Mouse (Mus musculus) T-cell, adult 2 months (primary cell): Measurements from ENCODE around the gene Wwox.

Source experiments
- DNase-seq: peaks from one replicate; pipeline ENCODE4 v3.0.0; 2022; ENCODE audit warnings: low spot score

The Wwox gene

DNA sequence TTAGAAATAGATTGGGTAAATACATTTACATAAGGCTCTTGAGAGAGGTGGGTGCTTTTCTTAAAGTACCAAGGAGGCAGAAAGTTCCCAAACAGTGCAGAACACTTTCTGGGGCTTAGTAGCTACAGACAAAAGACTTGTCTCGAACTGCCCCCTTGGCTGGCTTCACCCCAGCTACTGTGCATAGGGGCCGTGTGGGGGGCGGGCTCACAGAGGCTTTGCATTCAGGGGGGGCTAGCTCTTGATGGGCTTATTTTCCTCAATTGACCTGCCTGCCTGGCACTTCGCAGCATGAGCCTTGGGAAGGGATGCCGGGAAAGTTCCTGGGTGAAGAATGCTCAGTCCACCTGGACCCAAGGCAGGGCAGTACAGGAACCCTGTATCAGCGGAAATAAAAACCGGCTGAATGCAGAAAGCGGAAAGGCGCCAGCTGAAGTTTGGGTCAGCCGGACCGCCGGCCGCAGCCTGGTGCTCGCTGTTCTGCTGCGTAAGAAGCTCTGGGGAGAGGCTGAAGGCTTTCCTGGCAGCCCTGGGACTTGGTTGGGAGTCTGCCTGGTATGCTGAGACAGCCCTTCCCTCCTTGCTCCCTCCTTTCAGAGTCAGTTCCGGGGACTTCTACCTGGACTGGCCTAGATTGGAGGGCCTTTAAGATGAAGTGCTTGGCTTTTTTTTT lies 918.3 kb downstream of the Wwox start:
- DNase-seq = no peak

DNA sequence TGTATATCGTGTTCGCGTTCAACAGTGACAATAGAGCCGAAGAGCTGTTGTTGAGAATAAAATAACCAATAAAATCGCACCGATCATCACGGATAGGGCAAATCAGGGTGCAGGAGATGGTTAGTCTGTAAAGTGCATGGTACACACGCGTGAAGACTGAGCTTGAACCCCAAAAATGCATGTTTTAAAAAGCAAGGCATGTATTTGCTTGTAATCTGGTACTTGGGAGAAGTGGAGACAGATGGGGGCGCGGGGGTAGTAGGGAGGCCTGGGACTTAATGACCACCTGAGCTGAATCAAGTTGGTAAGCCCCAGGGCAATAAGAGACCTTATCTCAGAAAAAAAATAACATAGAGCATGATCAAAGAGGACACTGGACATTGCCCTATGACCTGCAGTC lies 919.0 kb downstream of the Wwox start:
- no peak for DNase-seq

DNA sequence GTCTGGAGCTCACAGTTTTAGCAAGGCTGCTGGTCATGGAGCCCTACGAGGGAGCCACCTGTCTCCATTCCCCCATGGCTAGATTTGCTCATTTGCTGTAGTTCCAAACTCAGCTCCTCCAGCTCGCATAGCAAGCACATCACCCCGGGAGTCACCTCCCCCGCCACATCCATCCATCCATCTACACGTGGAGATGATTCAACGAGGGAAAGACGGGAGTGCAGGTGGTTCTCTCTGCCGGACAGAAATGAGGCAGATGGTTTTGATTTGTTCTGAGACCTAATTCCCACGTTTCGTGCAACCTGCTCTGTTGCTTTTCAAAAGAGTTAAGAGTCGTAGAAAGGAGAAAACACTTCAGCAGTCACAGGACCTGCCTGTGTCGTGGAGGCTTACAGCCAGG lies 920.2 kb downstream of the Wwox start:
- no peak for DNase-seq

- DNase-seq = no peak
These were observed 923.1 kb downstream of the Wwox start for GRCm38 (mm10) chr8:115362518-115362917.

- no peak for DNase-seq
These were observed 935.5 kb downstream of the Wwox start for GRCm38 (mm10) chr8:115374957-115375356.

GRCm38 (mm10) chr8:115375361-115376047 lies 936.0 kb downstream of the Wwox start:
- DNase-seq = no peak

DNA sequence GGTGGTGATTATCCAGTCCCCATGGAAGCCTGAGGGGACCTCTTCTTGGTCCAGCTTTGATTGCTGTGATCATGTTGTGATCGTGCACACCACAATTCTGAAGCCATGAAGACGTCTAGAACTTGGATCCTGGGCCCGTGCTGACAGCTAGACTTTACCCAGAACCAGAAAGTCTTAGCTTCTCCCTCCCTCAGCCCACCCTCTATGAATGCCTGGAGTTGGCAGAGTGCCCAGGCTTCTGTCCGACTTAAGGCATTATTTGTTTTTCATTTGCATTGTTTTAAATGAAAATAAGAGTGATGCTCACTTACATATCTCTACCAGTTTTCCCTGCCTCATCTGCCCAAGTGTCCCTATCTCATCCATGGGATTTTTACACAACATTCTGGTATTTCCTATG lies 937.9 kb downstream of the Wwox start:
- DNase-seq = no peak

GRCm38 (mm10) chr8:115380017-115380416 lies 940.6 kb downstream of the Wwox start:
- no peak for DNase-seq

GRCm38 (mm10) chr8:115390921-115391504 lies 951.6 kb downstream of the Wwox start:
- DNase-seq = no peak

GRCm38 (mm10) chr8:115395840-115396239 lies 956.4 kb downstream of the Wwox start:
- no peak for DNase-seq

DNA sequence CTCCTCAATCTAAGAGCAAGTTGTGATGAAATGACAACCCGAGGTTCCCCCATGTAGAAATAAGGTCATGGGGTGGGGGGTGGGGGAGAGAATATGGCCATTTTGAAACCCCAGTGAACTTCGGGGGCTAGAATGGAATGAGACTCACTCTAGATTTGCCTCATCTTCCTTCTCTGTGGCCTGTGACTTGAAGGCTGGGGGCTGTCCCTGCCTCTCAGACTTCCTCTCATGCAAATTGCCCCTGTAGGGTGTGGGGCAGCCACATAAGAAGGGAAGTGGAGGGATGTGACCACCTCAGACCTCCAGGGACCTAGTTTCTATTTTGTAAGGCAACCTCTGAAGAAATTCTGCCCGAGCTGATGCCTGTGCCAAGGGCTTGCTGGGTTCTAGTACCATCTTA lies 958.5 kb downstream of the Wwox start:
- DNase-seq = peak; percentile 74

DNA sequence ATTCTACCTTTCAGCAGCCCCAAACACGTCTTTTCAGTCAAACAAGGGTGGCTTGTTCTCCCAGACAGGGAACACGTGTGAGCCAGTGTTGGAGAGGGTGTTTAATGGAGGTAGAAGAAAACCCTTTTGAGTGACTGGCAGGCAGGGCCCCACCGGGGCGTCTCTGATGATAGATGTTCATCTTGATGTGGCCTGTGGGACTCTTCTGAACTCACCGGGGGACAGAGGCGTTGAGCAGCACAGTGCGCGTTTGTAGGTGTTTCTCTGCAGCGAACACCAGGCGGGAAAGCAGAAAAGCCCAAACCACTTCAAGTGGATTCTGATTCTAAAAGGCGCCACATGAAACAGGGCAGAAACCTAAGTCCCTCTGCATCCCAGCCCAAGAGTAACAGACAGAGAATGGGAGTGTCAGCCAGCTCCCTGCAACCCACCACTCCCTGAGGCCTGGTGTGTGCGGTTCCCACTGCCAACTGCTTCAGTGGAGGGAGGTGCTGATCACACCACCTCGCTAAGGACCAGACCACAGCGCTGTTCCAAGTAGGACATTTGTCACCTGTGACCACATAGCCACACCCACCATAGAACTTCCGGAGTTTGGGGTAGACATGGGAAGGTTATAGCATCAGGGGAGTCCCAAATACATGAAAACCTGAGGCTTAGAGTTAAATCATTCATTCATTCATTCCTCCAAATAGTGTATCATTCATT lies 960.7 kb downstream of the Wwox start:
- DNase-seq = peak; percentile 67
